Mouse (Mus musculus): ENCODE results near the gene Mecp2.

- TF ChIP-seq TAL1 (IDR thresholded peaks at IDR 0.05; ENCODE audit: low read length) (no peak), GATA1 (IDR thresholded peaks at IDR 0.05; ENCODE audit: low read length) (no peak)
Measured at GRCm38 (mm10) chrX:74108747-74109146, 26.4 kb downstream of the Mecp2 start.

Measured in erythroblast, embryonic 14.5 days (primary cell).